Mouse (Mus musculus) spleen, adult 18-20 months (tissue): ENCODE data around the gene Pim1.

Experiments used
- DNase-seq, 2 experiments: peaks; one replicate each; pipeline ENCODE4 v3.0.0; 2022; ENCODE audit warnings: mixed read lengths in 2 of 2

The Pim1 gene

DNA sequence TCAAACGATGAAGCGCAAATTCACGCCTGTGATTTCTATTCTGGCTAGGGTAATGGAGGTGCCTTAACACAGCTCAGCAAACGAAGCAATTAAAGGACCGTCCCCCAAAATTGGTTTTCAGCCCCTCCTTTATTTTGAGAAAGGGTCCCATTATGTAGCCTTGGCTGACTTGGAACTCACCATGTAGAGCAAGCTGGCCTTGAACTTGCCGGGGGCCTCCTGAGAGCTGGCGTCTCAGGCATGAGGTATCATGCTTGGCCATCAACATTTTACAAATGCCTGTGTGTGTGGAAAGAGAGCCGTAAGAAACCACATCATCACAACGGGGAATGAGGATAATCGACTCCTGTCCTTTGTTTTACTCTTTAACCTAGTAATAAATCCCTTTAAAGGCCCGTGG lies 23.5 kb upstream of the Pim1 start:
- no peak for DNase-seq

- no peak for DNase-seq
Observed at GRCm38 (mm10) chr17:29473466-29473865, 17.1 kb upstream of the Pim1 start.

GRCm38 (mm10) chr17:29474036-29474435 lies 16.5 kb upstream of the Pim1 start:
- no peak for DNase-seq

DNA sequence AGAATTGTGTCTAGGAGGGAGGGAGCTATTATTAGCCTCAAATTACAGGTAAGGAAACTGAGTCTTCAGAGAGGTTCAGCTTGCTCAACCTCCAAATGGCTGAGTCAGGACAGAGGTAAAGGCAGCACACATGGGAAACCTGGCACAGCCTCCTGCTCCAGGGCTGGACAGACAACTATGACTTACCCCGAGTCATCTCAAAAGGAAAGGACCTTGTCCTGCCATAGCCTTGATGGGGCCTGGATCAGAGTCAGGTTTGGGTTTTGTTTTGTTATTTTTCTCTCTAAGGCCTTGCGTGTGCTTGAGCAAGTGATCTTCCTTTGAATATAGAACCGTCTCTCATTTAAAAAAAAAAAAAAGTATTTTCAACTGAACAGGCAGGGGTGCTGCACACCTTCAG lies 15.4 kb upstream of the Pim1 start:
- DNase-seq, result no peak

GRCm38 (mm10) chr17:29476461-29476860 lies 14.1 kb upstream of the Pim1 start:
- no peak for DNase-seq

GRCm38 (mm10) chr17:29477357-29477756 lies 13.2 kb upstream of the Pim1 start:
- DNase-seq, result no peak

- DNase-seq, result no peak
Observed at GRCm38 (mm10) chr17:29478271-29478670, 12.3 kb upstream of the Pim1 start.

- no peak for DNase-seq
Observed at GRCm38 (mm10) chr17:29480256-29480655, 10.3 kb upstream of the Pim1 start.

- DNase-seq, result no peak
Observed at GRCm38 (mm10) chr17:29482632-29483031, 7.9 kb upstream of the Pim1 start.

GRCm38 (mm10) chr17:29483282-29483681 lies 7.3 kb upstream of the Pim1 start:
- no peak for DNase-seq

GRCm38 (mm10) chr17:29484431-29484830 lies 6.1 kb upstream of the Pim1 start:
- DNase-seq, result no peak

DNA sequence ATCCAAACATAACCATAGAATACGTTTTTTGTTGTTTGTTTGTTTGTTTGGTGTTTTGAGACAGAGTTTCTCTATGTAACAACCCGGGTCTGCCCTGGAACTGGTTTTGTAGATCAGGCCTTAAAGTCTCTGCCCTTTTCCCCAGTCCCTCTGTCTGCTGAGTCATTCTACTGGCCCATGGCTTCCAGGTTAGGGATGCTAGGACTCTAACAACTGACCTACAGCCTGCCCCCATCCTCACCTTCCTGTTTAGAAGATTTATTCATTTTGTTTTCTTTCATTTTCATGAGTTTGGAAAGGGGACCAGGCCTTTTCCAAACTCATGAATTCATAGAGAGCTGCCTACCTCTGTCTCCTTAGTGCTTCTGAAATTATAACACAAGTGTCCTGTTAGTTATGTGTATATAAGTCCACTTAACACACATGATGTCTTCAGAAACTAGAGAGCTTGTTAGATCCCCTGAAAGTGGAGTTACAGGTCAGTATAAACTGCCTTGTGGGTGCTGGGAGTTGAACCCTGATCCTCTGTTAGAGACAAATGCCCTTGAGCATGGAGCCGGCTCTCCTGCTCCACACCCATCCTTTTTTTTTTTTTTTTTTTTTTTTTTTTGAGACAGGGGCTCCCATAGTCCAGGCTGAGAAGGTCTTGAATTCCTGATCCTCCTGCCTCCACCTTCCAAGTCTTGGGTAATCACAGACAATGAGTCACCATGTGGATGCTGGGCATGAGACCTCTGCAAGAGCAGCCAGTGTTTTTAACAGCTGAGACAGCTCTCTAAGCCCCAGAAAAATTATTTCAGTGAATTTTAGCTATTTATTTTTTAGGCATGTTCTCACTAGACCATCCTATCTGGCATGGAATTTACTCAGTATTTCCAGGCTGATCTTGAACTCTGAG lies 5.0 kb upstream of the Pim1 start:
- DNase-seq, result no peak

DNA sequence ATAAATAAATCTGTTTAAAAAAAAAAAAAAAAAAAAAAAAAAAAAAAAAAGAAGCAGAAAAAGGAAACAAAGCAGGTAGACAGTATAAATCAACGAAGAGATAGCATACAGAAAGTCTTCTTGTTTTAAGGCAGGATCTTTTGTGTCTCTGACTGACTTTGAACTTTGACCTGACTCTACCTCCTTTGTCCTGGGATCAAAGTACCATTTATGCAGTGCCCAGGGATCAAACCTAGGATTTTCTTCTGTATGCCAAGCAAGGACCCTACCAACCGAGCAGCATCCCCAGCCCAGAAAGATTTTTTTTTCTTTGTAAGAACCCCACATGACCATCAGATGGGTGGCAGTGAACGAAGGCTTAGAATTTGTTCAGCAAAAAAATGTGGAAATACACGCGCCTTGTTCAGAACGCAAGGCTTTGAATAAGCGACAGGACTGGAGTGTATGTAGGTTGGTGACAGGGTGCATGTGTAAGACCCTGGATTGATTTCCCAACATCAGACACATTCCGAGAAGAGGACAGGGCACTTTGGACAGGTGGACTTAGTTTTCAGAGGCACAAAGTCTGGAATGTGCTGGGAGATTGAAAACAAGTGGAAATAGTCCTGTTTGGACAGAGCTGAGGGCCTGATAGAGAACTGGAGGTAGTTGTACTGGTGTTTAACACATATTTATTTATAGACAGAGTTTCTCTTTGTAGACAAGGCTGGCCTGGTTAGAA lies 2.1 kb upstream of the Pim1 start:
- DNase-seq, result no peak

DNA sequence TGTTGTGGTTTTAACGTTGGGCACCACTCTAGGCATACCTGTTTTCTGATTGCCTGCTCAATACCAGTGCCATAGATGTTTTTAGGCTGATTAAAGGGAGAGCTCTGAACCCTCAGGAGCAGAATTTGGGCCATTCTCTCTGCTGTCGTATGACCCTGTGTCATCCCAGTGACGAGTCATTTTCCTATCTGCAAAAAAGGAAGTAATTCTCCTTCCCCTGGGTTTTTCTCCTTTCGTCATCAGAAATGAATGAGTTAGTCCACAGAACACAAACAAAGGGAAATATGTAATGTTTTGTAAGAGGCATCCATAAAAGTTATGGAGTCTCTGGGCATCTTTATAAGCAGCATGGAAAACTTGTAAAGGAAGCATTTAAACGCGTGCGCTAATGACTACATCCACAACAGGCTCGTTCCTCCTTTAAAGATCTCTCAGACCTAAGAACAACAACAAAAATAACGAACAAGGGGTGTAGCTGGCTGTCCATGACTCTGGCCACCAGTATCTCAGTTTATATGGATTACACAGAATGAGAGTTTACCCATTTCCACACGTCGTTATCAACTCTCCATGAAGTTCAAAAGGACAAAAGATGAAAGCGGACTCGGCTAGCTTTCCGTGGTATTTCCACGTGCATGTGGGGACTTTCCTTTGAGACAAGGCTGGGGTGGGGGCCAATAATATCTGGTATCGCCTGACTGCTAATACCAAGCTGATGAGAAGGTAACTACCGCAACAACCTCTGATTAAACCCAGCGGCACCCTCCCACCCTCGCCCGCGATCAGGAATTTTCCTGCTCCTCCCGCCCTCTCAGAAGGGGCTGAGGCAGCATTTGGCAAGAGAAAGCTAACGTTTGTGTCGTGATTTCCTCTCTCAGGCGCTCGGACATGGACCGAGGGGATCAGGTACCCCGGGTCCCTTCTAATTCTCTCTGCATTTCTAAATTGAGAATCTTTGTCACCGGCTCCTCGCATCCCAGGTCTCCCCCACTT lies 1.3 kb upstream of the Pim1 start:
- DNase-seq, result peak in 1 of 2 experiments; percentile 21

DNA sequence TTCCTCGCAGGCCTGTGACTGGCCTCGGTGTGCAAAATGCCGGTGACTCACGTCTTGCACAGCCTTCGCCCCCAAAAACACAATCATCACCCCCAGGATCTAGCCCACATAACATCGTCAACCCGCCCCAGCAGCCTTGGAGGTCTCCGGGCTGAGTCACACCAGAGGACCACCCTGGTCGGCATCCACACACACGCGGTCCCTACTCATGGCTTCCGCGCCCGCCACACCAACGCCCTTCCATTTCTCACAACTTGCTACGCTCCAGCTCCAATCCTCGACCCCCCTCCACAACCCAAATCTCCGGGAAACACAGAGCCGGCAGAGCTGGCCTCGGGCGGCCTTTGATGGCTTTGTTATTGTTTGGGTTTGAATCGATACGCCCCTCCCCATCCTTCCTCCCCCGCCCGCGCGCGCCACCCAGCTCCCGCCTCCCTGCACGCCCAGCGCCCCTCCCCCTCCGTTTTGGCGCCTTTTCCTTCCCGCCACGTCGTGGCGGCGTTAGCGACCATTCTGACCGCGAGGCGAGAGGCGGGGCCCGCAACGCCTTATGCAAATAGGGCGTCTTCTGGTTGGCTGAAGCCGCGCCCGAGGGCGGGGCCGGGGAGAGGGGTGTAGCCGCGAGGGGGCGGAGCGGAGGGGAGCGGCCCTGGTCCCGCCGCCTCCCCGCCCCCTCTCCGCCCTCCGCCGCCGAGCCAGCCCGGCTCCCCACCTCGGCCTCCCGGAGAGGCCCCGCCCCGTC lies 411 bp upstream of the Pim1 start:
- peak; percentile 97 to 98 for DNase-seq

GRCm38 (mm10) chr17:29491591-29492268 lies 1.2 kb downstream of the Pim1 start:
- DNase-seq, result peak; percentile 39 to 55

DNA sequence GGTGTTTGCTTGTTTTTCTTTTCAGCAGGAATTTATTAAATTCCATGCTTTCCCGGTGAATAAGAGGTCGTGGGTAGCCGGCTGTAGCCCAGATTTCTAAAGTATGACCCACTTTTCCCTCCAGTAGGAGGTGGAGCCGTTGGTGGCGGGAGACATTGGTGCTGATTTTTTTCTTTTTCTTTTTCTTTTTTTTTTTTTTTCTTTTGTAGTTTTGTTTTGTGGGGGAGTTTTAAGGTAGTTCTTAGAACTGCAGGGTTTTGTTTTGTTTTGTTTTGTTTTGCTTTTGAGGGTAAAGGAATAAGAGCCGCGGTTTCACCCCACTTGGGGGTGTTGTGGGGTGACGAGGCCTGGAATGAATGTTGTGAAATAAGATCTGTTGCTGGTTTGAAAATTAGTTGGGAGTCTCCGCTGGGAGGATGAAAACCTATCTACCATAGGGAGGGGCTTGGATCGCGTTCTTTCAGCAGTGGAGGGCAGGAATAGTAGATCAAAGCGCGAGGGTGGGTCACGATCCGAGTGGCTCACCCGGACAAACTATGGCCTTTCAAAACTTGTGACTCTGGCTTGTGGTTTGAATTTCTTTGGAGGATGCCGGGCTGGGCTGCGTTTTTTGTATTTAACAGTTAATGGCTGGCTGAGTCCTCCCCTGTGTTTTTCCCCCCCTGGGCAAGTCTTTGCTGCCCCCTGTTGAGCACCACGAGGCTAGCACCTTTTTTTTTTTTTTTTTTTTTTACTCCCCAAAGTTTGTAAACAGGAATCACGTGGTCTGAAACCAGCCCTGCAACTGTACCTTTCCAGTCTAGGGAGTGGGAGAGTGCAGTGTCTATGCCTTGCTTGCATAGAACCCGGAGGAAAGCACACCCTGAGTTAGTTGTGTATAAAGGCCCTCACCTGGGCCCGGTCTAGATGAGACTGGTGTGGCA lies 2.0 kb downstream of the Pim1 start:
- peak; percentile 54 to 68 for DNase-seq

DNA sequence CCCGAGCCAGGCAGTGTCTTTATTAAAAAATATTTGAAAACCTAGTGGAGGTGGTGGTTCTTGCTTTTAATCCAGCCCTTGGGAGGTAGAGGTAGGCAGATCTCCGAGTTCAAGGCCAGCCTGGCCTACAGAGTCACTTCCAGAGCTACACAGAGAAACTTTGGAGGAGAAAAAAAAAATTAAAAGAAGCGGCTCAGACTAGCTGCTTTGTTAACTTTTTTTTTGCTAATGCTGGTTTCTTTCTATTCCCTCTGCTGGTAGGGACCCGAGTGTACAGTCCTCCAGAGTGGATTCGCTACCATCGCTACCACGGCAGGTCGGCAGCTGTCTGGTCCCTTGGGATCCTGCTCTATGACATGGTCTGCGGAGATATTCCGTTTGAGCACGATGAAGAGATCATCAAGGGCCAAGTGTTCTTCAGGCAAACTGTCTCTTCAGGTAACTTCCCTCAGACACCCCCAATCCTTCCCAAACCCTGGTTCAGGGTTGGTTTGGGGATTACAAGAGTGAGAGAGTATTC lies 3.0 kb downstream of the Pim1 start:
- no peak for DNase-seq

DNA sequence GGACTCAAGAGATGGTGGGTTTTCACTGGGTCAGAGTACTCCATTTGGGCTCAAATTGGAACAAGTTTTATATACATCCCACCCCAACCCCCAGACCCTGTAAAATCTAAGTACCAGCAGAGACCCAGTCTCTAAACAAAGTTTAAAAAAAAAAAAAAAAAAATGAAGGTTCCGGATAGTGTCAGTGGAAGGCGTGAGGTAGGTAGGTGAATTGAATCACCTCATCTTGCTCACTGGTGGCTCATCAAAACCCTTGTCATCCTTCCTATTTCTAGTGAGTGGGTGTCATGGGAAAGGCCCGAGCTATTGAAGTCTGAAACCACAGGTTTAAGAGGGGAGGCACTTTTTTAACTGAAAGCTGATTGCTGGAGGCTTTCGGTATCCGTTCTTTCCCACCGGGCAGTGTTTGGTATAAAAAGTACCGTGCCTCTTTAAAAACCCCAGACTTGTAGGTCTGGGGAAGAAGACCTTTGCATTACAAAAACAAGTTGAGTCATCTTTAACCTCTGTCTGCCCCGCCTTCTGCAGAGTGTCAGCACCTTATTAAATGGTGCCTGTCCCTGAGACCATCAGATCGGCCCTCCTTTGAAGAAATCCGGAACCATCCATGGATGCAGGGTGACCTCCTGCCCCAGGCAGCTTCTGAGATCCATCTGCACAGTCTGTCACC lies 3.6 kb downstream of the Pim1 start:
- peak; percentile 25 to 27 for DNase-seq

GRCm38 (mm10) chr17:29494732-29495076 lies 4.2 kb downstream of the Pim1 start:
- peak in 1 of 2 experiments; percentile 29 for DNase-seq
